Mouse (Mus musculus): ENCODE data around the gene Sorcs1.

The Sorcs1 gene

GRCm38 (mm10) chr19:50677903-50678896, at the start of gene Sorcs1:
Gene Sorcs1 (minus strand): TSS chr19:50678646.
- DNase-seq (ENCODE audit: extremely low spot score, low read depth, low spot score), result no peak

GRCm38 (mm10) chr19:50683277-50683676, 4.8 kb upstream of the Sorcs1 start:
- DNase-seq (ENCODE audit: extremely low spot score, low read depth, low spot score), result no peak

GRCm38 (mm10) chr19:50678946-50679345, 500 bp upstream of the Sorcs1 start:
- no peak for DNase-seq (ENCODE audit: extremely low spot score, low read depth, low spot score)

- DNase-seq (ENCODE audit: extremely low spot score, low read depth, low spot score), result no peak
These were observed 1.6 kb downstream of the Sorcs1 start for GRCm38 (mm10) chr19:50676578-50677524.

GRCm38 (mm10) chr19:50674921-50675320, 3.5 kb downstream of the Sorcs1 start:
- DNase-seq (ENCODE audit: extremely low spot score, low read depth, low spot score), result no peak

- DNase-seq (ENCODE audit: extremely low spot score, low read depth, low spot score), result no peak
These were observed 10.9 kb downstream of the Sorcs1 start for GRCm38 (mm10) chr19:50667516-50667915.

GRCm38 (mm10) chr19:50664311-50664710, 14.1 kb downstream of the Sorcs1 start:
- DNase-seq (ENCODE audit: extremely low spot score, low read depth, low spot score), result no peak

- no peak for DNase-seq (ENCODE audit: extremely low spot score, low read depth, low spot score)
These were observed 19.3 kb downstream of the Sorcs1 start for GRCm38 (mm10) chr19:50659144-50659543.

GRCm38 (mm10) chr19:50652750-50653149, 25.7 kb downstream of the Sorcs1 start:
- DNase-seq (ENCODE audit: extremely low spot score, low read depth, low spot score), result no peak

GRCm38 (mm10) chr19:50643836-50644235, 34.6 kb downstream of the Sorcs1 start:
- DNase-seq (ENCODE audit: extremely low spot score, low read depth, low spot score), result no peak

- DNase-seq (ENCODE audit: extremely low spot score, low read depth, low spot score), result no peak
These were observed 36.3 kb downstream of the Sorcs1 start for GRCm38 (mm10) chr19:50642121-50642520.

- DNase-seq (ENCODE audit: extremely low spot score, low read depth, low spot score), result no peak
These were observed 38.0 kb downstream of the Sorcs1 start for GRCm38 (mm10) chr19:50640251-50641032.

GRCm38 (mm10) chr19:50638176-50638575, 40.3 kb downstream of the Sorcs1 start:
- DNase-seq (ENCODE audit: extremely low spot score, low read depth, low spot score), result no peak

GRCm38 (mm10) chr19:50614013-50614412, 64.4 kb downstream of the Sorcs1 start:
- no peak for DNase-seq (ENCODE audit: extremely low spot score, low read depth, low spot score)

GRCm38 (mm10) chr19:50611619-50612018, 66.8 kb downstream of the Sorcs1 start:
- DNase-seq (ENCODE audit: extremely low spot score, low read depth, low spot score), result no peak

GRCm38 (mm10) chr19:50603882-50604281, 74.6 kb downstream of the Sorcs1 start:
- DNase-seq (ENCODE audit: extremely low spot score, low read depth, low spot score), result no peak

- DNase-seq (ENCODE audit: extremely low spot score, low read depth, low spot score), result no peak
These were observed 75.1 kb downstream of the Sorcs1 start for GRCm38 (mm10) chr19:50603380-50603779.

GRCm38 (mm10) chr19:50597300-50597699, 81.1 kb downstream of the Sorcs1 start:
- DNase-seq (ENCODE audit: extremely low spot score, low read depth, low spot score), result no peak

GRCm38 (mm10) chr19:50586182-50586581, 92.3 kb downstream of the Sorcs1 start:
- DNase-seq (ENCODE audit: extremely low spot score, low read depth, low spot score), result no peak

- no peak for DNase-seq (ENCODE audit: extremely low spot score, low read depth, low spot score)
These were observed 95.5 kb downstream of the Sorcs1 start for GRCm38 (mm10) chr19:50582952-50583351.

All from hindlimb bud, embryonic 11.5 days (tissue).